In the genomic region with DNA sequence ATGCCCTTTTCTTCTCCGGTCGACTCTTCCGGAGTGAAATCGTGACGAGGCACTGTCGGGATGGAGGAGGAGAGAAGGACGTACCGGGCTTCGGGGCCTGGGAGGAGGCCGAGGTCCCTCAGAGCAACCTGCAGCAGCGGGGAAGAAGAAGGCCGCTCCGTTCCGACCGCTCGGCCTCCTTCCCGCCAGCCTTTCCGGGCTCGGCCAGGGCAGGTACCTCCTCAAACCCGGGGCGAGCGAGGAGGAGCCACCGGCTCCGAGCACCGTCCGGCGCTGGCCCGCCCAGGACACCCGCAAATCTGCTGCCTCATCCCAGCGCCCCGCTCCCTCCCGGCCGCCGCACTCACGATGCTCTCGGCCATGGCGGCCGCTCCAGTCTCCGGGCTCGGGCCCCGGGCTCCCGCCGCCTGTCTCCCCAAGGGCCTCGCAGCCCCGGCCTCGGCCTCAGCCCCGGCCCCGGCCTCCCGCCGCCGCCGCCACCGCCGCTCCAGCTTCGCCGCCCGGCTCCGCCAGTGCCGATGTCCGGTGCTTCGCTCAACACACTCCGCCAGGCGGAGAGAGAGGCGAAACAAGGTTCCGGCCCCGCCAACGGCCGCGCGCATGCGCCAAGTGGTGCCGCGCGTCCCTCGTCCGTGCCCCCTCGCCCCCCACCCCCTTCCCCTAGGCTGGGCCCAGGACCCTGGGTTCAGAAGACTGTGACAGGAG, we compare ENCODE assay signal across 8 mouse cellular contexts. TPM values are rescaled to one million over a fixed set of nuclear protein-coding genes. Genes with fewer than 3 reads are reported as not detected.
DNase-seq lines count a peak whose midpoint lies in the region; ATAC-seq and TF ChIP-seq lines count a peak whose summit lies in the region.

Gene Nploc4, minus strand, starts transcription at position 557 of the 705 bp plus-strand sequence.

- peak; percentile 78 for ATAC-seq in heart, embryonic 11.5 days (replicated peaks; ENCODE audit: insufficient number of reproducible peaks, low FRiP score, low TSS enrichment)
- ATAC-seq in kidney, embryonic 15.5 days (replicated peaks; ENCODE audit: low FRiP score), result peak; percentile 90
- peak; percentile 89 for ATAC-seq in limb, embryonic 15.5 days (ENCODE audit: insufficient number of reproducible peaks, low FRiP score, low TSS enrichment, low read depth)
- ATAC-seq in midbrain, postnatal 0 days (ENCODE audit: low FRiP score), result peak; percentile 82

- H3K36me3 ChIP-seq in erythroblast, embryonic 14.5 days (ENCODE audit: control insufficient read depth), result peaks cover 40% of the 10 kb centered on the region
- peaks cover 10% of the 10 kb centered on the region; the same call in 1 of the 2 replicates for H3K36me3 ChIP-seq in heart, embryonic 11.5 days (ENCODE audit: control insufficient read depth, insufficient read depth, low read length)
- H3K36me3 ChIP-seq in kidney, embryonic 15.5 days, result peaks cover 29% of the 10 kb centered on the region
- H3K36me3 ChIP-seq in limb, embryonic 15.5 days, result peaks cover 24% of the 10 kb centered on the region
- H3K36me3 ChIP-seq in midbrain, postnatal 0 days (ENCODE audit: insufficient read depth, low read length), result peaks cover 21% of the 10 kb centered on the region

- H3K27ac ChIP-seq in heart, embryonic 11.5 days (ENCODE audit: low read depth, low read length), result peak within 1 kb of the TSS; percentile 80
- H3K27ac ChIP-seq in kidney, embryonic 15.5 days, result peak within 1 kb of the TSS; percentile 83
- H3K27ac ChIP-seq in limb, embryonic 15.5 days, result peak within 1 kb of the TSS; percentile 82
- peak within 1 kb of the TSS; percentile 68 for H3K27ac ChIP-seq in midbrain, postnatal 0 days (ENCODE audit: low read depth, low read length)

- no peaks in the 10 kb centered on the region for H3K27me3 ChIP-seq in erythroblast, embryonic 14.5 days (ENCODE audit: control insufficient read depth)
- no peaks in the 10 kb centered on the region for H3K27me3 ChIP-seq in heart, embryonic 11.5 days (ENCODE audit: control insufficient read depth, insufficient read depth, low read length)
- no peaks in the 10 kb centered on the region for H3K27me3 ChIP-seq in kidney, embryonic 15.5 days
- H3K27me3 ChIP-seq in limb, embryonic 15.5 days, result no peaks in the 10 kb centered on the region
- H3K27me3 ChIP-seq in midbrain, postnatal 0 days (ENCODE audit: insufficient read depth, low read length), result no peaks in the 10 kb centered on the region

- TF ChIP-seq POLR2A in brain, embryonic 14.5 days (IDR thresholded peaks at IDR 0.05; ENCODE audit: borderline replicate concordance, extremely low read depth, insufficient read depth, insufficient read length, poor library complexity, severe bottlenecking), result peak; percentile 73

- H3K9ac ChIP-seq in heart, embryonic 11.5 days (ENCODE audit: low read depth, low read length), result peak within 1 kb of the TSS; percentile 95
- H3K9ac ChIP-seq in kidney, embryonic 15.5 days, result peak within 1 kb of the TSS; percentile 99
- H3K9ac ChIP-seq in limb, embryonic 15.5 days, result peak within 1 kb of the TSS; percentile 97
- H3K9ac ChIP-seq in midbrain, postnatal 0 days (replicated peaks; ENCODE audit: low read length, poor library complexity, severe bottlenecking), result peak within 1 kb of the TSS; percentile 79

- H3K4me1 ChIP-seq in erythroblast, embryonic 14.5 days (ENCODE audit: control insufficient read depth), result peaks cover 22% of the 10 kb centered on the region
- H3K4me1 ChIP-seq in heart, embryonic 11.5 days (ENCODE audit: control insufficient read depth, insufficient read depth, low read length), result peaks cover 12% of the 10 kb centered on the region
- H3K4me1 ChIP-seq in kidney, embryonic 15.5 days, result peaks cover 12% of the 10 kb centered on the region
- peaks cover 12% of the 10 kb centered on the region for H3K4me1 ChIP-seq in limb, embryonic 15.5 days
- peaks cover 11% of the 10 kb centered on the region for H3K4me1 ChIP-seq in midbrain, postnatal 0 days (ENCODE audit: insufficient read depth, low read length)

- no peaks in the 10 kb centered on the region for H3K9me3 ChIP-seq in erythroblast, embryonic 14.5 days (ENCODE audit: control insufficient read depth, low read length)
- H3K9me3 ChIP-seq in heart, embryonic 11.5 days (replicated peaks; ENCODE audit: control insufficient read depth, low read length), result no peaks in the 10 kb centered on the region
- H3K9me3 ChIP-seq in kidney, embryonic 15.5 days (replicated peaks), result no peaks in the 10 kb centered on the region
- no peaks in the 10 kb centered on the region for H3K9me3 ChIP-seq in limb, embryonic 15.5 days
- H3K9me3 ChIP-seq in midbrain, postnatal 0 days (ENCODE audit: low read length), result no peaks in the 10 kb centered on the region

- no peak for TF ChIP-seq CTCF in brain, embryonic 14.5 days (IDR thresholded peaks at IDR 0.05; ENCODE audit: borderline replicate concordance, extremely low read depth, insufficient read depth, insufficient read length)
- TF ChIP-seq CTCF in midbrain, postnatal 0 days (IDR thresholded peaks at IDR 0.05), result no peak; the same call in 1 of the 2 replicates

- peak; percentile 89 for DNase-seq in CD4-positive helper T cell, adult 2 months (ENCODE audit: low read depth, low spot score)
- DNase-seq in brain, embryonic 14.5 days (ENCODE audit: low read depth), result peak; percentile 92
- DNase-seq in midbrain, postnatal 0 days (ENCODE audit: low spot score), result peak; percentile 90
- DNase-seq in spleen, postnatal 14 days (ENCODE audit: low spot score in 2 of 2), result peak; percentile 84 to 91

- WGBS in heart, embryonic 11.5 days (ENCODE audit: insufficient replicate concordance), result under 1% methylated on average over 69 of the region's 77 CpGs
- under 1% methylated on average over 63 of the region's 77 CpGs for WGBS in kidney, embryonic 15.5 days
- WGBS in limb, embryonic 15.5 days, result under 1% methylated on average over 72 of the region's 77 CpGs
- WGBS in midbrain, postnatal 0 days, result 0% methylated on average over 49 of the region's 77 CpGs

- peak within 1 kb of the TSS; percentile 74 for H3K4me3 ChIP-seq in erythroblast, embryonic 14.5 days (replicated peaks)
- H3K4me3 ChIP-seq in heart, embryonic 11.5 days (ENCODE audit: low read depth, low read length), result peak within 1 kb of the TSS; percentile 96
- H3K4me3 ChIP-seq in kidney, embryonic 15.5 days (replicated peaks), result peak within 1 kb of the TSS; percentile 93
- H3K4me3 ChIP-seq in limb, embryonic 15.5 days, result peak within 1 kb of the TSS; percentile 99
- peak within 1 kb of the TSS; percentile 80 for H3K4me3 ChIP-seq in midbrain, postnatal 0 days (ENCODE audit: low read depth, low read length)

- H3K4me2 ChIP-seq in heart, embryonic 11.5 days, result peak within 1 kb of the TSS; percentile 81
- H3K4me2 ChIP-seq in kidney, embryonic 15.5 days, result peak within 1 kb of the TSS; percentile 76
- peak within 1 kb of the TSS; percentile 64 for H3K4me2 ChIP-seq in limb, embryonic 15.5 days
- peak within 1 kb of the TSS; percentile 79 for H3K4me2 ChIP-seq in midbrain, postnatal 0 days (ENCODE audit: low read depth, low read length, poor library complexity, severe bottlenecking)

RNA-seq across cellular contexts. Expression of gene Nploc4, which starts in this region (rescaled TPM):
- 62.6 and 63.2 TPM in 2 replicates for polyA plus RNA-seq in brain, embryonic 14.5 days (2012; rRNA removed)
- 8.8 and 9.3 TPM in 2 replicates for polyA plus RNA-seq in erythroblast, embryonic 14.5 days (2012)
- 31.0 and 36.7 TPM in 2 replicates for polyA plus RNA-seq in heart, embryonic 11.5 days (2014; fragmentation: Nextera tagmentation; extraction: Ambion mirVana)
- polyA plus RNA-seq in kidney, embryonic 15.5 days (2015; fragmentation: Nextera tagmentation; extraction: Ambion mirVana), result 33.5 and 34.8 TPM in 2 replicates
- polyA plus RNA-seq in limb, embryonic 15.5 days (2015; fragmentation: Nextera tagmentation; extraction: Ambion mirVana), result 28.8 and 30.8 TPM in 2 replicates
- 64.4 and 66.0 TPM in 2 replicates for total RNA-seq in midbrain, postnatal 0 days (2014; rRNA removed)
- 26.0 and 27.1 TPM in 2 replicates for polyA plus RNA-seq in midbrain, postnatal 0 days (2015; fragmentation: Nextera tagmentation; extraction: Ambion mirVana)

Comparison
In these comparisons a context has a peak if more than half of its experiments do, and no peak if none do; other contexts are left out.
1. Peak in every context shown above with its lines: DNase-seq, ATAC-seq, H3K4me3 ChIP-seq and H3K27ac ChIP-seq.